Mouse (Mus musculus): ENCODE measurements around the gene Cyp4a12a.
"Not testable (repeated sequence)": the region's sequence is repeated elsewhere in the genome, so short reads cannot be mapped to it uniquely, and the experiment has no call there.

Cyp4a12a gene

DNA sequence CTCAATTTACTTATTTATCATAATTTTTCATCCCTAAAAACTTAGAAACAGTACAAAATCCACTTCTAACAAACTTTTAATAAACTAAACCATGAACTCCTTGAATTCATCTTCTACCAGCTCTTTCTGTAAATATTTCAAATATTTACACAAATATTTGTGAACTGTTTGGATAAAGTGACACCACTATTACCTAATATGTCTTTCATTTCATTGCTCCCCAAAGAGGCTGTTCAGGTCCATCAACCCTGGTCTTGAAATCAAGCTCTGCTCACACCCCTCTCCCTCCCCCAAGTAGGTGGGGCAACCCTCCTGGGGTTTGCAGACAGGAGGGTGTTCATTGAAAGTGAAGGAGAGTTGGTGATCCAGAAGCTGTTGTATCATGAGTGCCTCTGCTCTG is at the start of gene Cyp4a12a:
Cyp4a12a (plus strand) TSS at position 301 of the 400 bp plus-strand sequence.
- DNase-seq (ENCODE audit: low read depth, low spot score): not testable (repeated sequence)

DNA sequence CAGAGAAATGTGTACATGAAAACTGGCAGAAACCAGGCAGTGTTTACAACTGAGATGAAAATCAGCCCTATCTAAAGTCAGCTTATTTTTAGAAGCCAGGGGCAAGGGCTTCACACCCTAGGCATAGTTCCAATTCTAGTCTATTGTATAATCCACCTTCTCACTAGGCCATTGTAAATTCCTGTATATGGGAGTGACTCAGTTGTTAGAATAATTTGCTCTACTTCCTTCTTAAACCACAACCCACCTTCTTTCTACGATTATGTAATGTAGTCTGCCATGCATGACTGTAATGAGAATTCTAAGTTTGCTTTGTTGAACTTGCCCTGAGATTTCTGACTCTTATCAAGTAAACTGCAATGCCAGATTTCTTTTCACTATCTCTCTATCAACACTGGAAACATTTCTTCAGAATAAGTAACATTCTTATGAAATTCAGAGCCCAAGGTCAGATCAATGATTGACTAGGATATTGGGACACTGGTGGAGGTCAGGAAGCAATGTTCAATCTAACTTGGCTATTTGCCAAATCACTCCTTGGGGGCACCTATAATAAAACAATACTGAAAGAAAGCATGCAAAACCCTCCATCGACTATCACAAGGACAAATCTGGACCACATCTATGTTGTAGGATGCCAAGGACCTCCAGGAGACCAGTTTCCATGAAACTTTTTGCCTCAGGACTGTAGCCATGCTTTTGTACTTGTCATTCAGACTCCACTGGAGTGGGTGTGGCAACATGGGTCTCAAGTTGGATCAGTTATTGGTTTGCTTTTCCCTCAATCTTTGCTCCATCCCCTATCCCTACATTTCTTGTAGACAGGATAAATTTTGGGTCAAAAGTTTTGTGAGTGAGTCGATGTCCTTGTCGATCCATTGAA is 33.9 kb upstream of the Cyp4a12a start:
- not testable (repeated sequence) for DNase-seq (ENCODE audit: low read depth, low spot score)

DNA sequence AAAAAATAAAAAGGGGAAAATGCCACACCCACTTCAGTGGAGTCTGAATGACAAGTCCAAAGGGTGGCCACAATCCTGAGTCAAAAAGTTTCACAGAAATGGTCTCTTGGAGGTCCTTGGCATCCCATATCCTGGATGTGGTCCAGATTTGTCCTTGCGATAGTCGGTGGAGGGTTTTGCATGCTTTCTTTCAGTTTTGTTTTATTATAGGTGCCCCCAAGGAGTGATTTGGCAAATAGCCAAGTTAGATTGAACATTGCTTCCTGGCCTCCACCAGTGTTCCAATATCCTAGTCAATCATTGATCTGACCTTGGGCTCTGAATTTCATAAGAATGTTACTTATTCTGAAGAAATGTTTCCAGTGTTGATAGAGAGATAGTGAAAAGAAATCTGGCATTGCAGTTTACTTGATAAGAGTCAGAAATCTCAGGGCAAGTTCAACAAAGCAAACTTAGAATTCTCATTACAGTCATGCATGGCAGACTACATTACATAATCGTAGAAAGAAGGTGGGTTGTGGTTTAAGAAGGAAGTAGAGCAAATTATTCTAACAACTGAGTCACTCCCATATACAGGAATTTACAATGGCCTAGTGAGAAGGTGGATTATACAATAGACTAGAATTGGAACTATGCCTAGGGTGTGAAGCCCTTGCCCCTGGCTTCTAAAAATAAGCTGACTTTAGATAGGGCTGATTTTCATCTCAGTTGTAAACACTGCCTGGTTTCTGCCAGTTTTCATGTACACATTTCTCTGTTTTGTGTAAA is 20.4 kb upstream of the Cyp4a12a start:
- not testable (repeated sequence) for DNase-seq (ENCODE audit: low read depth, low spot score)

DNA sequence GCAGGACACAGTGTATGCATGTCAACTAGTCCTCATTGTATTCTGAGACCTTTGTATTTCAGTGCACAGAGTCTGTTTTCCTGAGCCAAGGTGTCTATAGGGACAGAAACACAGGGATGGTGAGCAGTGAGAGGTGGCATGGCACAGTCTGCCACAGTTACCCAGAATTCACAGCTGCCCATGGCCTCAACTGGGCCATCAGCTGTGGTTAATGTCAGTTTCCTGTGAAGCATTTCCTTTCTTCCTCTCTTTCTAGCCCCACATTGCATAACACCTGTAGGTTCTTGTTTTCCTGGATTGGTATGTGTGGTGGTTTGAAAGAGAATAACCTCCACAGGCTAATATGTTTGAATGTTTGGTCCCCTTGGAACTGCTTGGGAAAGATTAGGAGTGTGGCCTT is 18.5 kb upstream of the Cyp4a12a start:
- DNase-seq (ENCODE audit: low read depth, low spot score): no peak

DNA sequence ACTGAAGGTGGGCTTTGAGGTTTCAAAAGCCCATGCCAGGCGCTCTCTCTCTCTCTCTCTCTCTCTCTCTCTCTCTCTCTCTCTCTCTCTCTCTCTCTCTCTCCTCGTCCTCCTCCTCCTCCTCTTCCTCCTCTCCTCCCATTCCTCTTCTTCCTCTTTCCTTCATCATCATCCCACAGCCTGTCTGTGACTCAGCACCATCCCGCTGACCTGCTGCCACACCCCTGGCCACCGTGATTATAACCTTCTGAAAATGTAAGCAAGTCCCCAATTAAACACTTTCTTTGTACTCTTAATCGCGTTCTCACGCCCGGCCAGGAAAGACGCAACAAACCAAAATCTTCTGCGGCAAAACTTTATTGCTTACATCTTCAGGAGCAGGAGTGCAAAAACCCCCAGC is 18.1 kb upstream of the Cyp4a12a start:
- DNase-seq (ENCODE audit: low read depth, low spot score): not testable (repeated sequence)

DNA sequence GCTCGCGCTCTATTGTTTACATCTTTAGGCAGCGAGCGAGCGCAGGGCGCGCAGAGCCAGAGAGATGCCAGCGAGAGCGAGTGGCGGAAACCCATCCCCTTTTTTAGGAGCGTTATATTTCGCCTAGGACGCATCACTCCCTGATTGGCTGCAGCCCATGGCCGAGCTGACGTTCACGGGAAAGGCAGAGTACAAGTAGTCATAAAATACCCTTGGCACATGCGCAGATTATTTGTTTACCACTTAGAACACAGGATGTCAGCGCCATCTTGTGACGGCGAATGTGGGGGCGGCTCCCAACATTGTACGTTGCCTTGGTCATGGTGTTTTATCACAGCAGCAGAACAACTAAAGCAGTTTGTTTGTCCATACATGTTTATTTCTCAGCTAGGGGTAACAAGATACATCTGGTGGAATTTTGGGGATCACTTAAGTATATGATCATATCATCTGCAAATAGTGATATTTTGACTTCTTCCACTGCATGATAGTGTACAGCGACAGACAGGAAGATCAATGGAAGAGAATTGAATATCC is 17.5 kb upstream of the Cyp4a12a start:
- peak; percentile 36 for DNase-seq (ENCODE audit: low read depth, low spot score)

DNA sequence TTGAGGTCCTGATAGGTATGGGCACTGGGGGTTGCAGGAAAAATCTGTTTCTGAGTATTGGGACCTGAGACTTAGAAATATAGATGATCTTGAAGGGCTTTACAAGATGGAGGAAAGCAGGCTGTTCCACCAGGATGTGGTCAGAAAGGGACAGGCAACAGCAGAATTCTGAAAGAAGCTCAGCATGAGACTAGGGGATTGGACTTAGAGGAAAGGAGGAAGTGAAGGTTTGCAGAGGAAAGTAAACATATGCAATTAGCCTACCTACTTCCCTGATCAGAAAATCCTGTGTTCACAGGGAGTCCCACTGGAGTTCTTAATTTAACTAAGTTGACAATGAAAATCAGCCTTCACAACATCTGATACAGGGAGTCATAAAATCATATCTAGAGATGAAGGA is 26.9 kb downstream of the Cyp4a12a start:
- not testable (repeated sequence) for DNase-seq (ENCODE audit: low read depth, low spot score)

DNA sequence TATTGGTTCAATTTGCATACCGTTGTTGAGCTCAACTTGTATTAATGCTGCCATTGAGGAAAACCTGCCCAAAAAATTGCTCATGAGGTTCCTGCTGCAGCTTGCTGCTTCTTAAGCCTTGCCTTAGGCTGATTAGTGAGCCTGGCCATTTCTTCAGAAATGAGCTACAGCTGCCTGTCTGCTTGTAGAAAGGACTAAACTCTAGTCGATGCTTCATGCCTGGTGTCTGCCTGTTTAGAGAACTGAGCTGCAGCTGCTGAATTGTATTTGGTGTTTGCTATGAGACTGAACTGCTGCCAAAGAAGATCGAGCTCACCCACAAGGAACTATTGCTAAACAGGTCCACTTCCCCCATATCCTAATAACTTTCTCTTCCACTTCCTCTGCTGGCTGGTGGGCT is 66.8 kb downstream of the Cyp4a12a start:
- DNase-seq (ENCODE audit: low read depth, low spot score): not testable (repeated sequence)

DNA sequence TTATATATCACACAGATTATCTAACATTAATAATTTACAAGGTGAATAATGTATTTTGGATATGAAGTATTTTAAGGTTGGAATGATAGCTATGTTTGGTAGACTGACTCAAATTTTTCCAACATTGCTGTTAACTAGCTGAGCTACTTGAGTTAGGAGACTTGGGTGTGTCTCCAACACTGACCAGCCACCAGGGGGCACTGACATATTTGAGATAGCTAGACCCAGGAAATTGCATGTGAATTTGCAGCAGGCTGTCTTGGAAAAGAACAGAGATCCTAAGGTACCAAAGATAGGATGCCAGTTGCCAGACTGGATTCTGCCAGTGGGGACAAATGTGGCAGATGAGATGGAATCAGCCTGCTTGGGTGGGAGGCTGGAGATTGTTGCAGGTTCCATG is 69.2 kb downstream of the Cyp4a12a start:
- DNase-seq (ENCODE audit: low read depth, low spot score): not testable (repeated sequence)

Data from CD4-positive helper T cell, adult 2 months (primary cell).